Mouse (Mus musculus): ENCODE results near the gene Ogg1. TPM values are rescaled to one million over a fixed set of nuclear protein-coding genes. Genes with fewer than 3 reads are reported as not detected.

Ogg1 gene
- polyA plus RNA-seq (2015; fragmentation: Nextera tagmentation; extraction: Ambion mirVana) = 11.3 and 13.3 TPM in 2 replicates

- peak within 1 kb of the TSS; percentile 91 for H3K4me2 ChIP-seq (replicated peaks)
- H3K4me3 ChIP-seq (replicated peaks) = peak within 1 kb of the TSS; percentile 59
- H3K4me1 ChIP-seq (replicated peaks) = peaks cover 11% of the 10 kb centered on the region; the same call in 1 of the 2 replicates
- no peaks in the 10 kb centered on the region for H3K27me3 ChIP-seq (replicated peaks)
- WGBS = under 1% methylated on average over 52 of the region's 52 CpGs
- peak within 1 kb of the TSS; percentile 87 for H3K27ac ChIP-seq
- ATAC-seq = peak; percentile 99
- H3K9me3 ChIP-seq = no peaks in the 10 kb centered on the region
- H3K9ac ChIP-seq = peak within 1 kb of the TSS; percentile 57
- H3K36me3 ChIP-seq = peaks cover 26% of the 10 kb centered on the region
Measured at GRCm38 (mm10) chr6:113326533-113327315, at the start of gene Ogg1. Gene Ogg1 (plus strand): TSS chr6:113326972.

GRCm38 (mm10) chr6:113281676-113282075 is 45.1 kb upstream of the Ogg1 start:
- WGBS = 64% methylated on average over 6 of the region's 6 CpGs
- peak; percentile 20; the same call in 1 of the 2 replicates for ATAC-seq
- H3K4me2 ChIP-seq (replicated peaks) = no peak overlapping the region; the same call in 1 of the 2 replicates

GRCm38 (mm10) chr6:113282101-113282802 is 44.5 kb upstream of the Ogg1 start, which contains the start of gene Cpne9:
Gene Cpne9 (plus strand): TSS chr6:113282307.
- Histone ChIP-seq H3K27me3 (replicated peaks) (peaks cover 37% of the 10 kb centered on the region), H3K4me3 (replicated peaks) (0 out of 2 replicates have a peak within 1 kb of the TSS, but pooled peaks have one; percentile 9), H3K4me2 (replicated peaks) (peak within 1 kb of the TSS; percentile 46), H3K4me1 (replicated peaks) (peaks cover 7% of the 10 kb centered on the region; the same call in 1 of the 2 replicates), H3K9me3 (no peaks in the 10 kb centered on the region), H3K27ac (no peak within 1 kb of the TSS), H3K36me3 (no peaks in the 10 kb centered on the region), H3K9ac (no peak within 1 kb of the TSS)
- 2% methylated on average over 37 of the region's 37 CpGs for WGBS
- peak; percentile 61 for ATAC-seq

More at GRCm38 (mm10) chr6:113281676-113282075, 45.1 kb upstream of the Ogg1 start:
- no peak overlapping the region for H3K4me3 ChIP-seq (replicated peaks)
- H3K36me3 ChIP-seq = no peaks in the 10 kb centered on the region
- H3K27ac ChIP-seq = no peak overlapping the region
- H3K27me3 ChIP-seq (replicated peaks) = peaks cover 37% of the 10 kb centered on the region
- H3K9ac ChIP-seq = no peak overlapping the region
- no peaks in the 10 kb centered on the region for H3K9me3 ChIP-seq
- peaks cover 7% of the 10 kb centered on the region; the same call in 1 of the 2 replicates for H3K4me1 ChIP-seq (replicated peaks)

- ATAC-seq = peak; percentile 47; the same call in 1 of the 2 replicates
- 2% methylated on average over 22 of the region's 22 CpGs for WGBS
- no peaks in the 10 kb centered on the region for H3K9me3 ChIP-seq
- peaks cover 7% of the 10 kb centered on the region; the same call in 1 of the 2 replicates for H3K4me1 ChIP-seq (replicated peaks)
- H3K4me3 ChIP-seq (replicated peaks) = no peak overlapping the region
- H3K9ac ChIP-seq = no peak overlapping the region
- no peaks in the 10 kb centered on the region for H3K36me3 ChIP-seq
- no peak overlapping the region for H3K27ac ChIP-seq
- peaks cover 37% of the 10 kb centered on the region for H3K27me3 ChIP-seq (replicated peaks)
- H3K4me2 ChIP-seq (replicated peaks) = peak overlapping the region; percentile 28
Measured at GRCm38 (mm10) chr6:113282969-113283368, 43.8 kb upstream of the Ogg1 start.

GRCm38 (mm10) chr6:113283500-113283899 is 43.3 kb upstream of the Ogg1 start:
- Histone ChIP-seq H3K27ac (no peak overlapping the region), H3K36me3 (no peaks in the 10 kb centered on the region), H3K9ac (no peak overlapping the region), H3K27me3 (replicated peaks) (peaks cover 37% of the 10 kb centered on the region), H3K4me2 (replicated peaks) (peak overlapping the region; percentile 28; the same call in 1 of the 2 replicates), H3K4me3 (replicated peaks) (no peak overlapping the region), H3K9me3 (no peaks in the 10 kb centered on the region), H3K4me1 (replicated peaks) (peaks cover 7% of the 10 kb centered on the region; the same call in 1 of the 2 replicates)
- 4% methylated on average over 6 of the region's 6 CpGs for WGBS
- 0 out of 2 replicates have a peak, but pooled peaks have one; percentile 17 for ATAC-seq

- no peak overlapping the region for H3K4me2 ChIP-seq (replicated peaks)
- peaks cover 37% of the 10 kb centered on the region for H3K27me3 ChIP-seq (replicated peaks)
- H3K9me3 ChIP-seq = no peaks in the 10 kb centered on the region
- no peak overlapping the region for H3K4me3 ChIP-seq (replicated peaks)
- no peak for ATAC-seq
- no peaks in the 10 kb centered on the region for H3K36me3 ChIP-seq
- 68% methylated on average over 3 of the region's 3 CpGs for WGBS
- no peak overlapping the region for H3K9ac ChIP-seq
- H3K4me1 ChIP-seq (replicated peaks) = peaks cover 7% of the 10 kb centered on the region; the same call in 1 of the 2 replicates
- no peak overlapping the region for H3K27ac ChIP-seq
Measured at GRCm38 (mm10) chr6:113284931-113285330, 41.8 kb upstream of the Ogg1 start.

GRCm38 (mm10) chr6:113286316-113286715 is 40.5 kb upstream of the Ogg1 start:
- H3K4me3 ChIP-seq (replicated peaks) = no peak overlapping the region
- H3K27me3 ChIP-seq (replicated peaks) = peaks cover 37% of the 10 kb centered on the region
- peaks cover 7% of the 10 kb centered on the region; the same call in 1 of the 2 replicates for H3K4me1 ChIP-seq (replicated peaks)
- WGBS = 64% methylated on average over 1 of the region's 1 CpGs
- ATAC-seq = no peak
- no peak overlapping the region for H3K4me2 ChIP-seq (replicated peaks)
- no peak overlapping the region for H3K9ac ChIP-seq
- no peak overlapping the region for H3K27ac ChIP-seq
- H3K36me3 ChIP-seq = no peaks in the 10 kb centered on the region
- no peaks in the 10 kb centered on the region for H3K9me3 ChIP-seq

GRCm38 (mm10) chr6:113287236-113287635 is 39.5 kb upstream of the Ogg1 start:
- Histone ChIP-seq H3K9ac (no peak overlapping the region), H3K9me3 (no peaks in the 10 kb centered on the region), H3K27me3 (replicated peaks) (peaks cover 29% of the 10 kb centered on the region), H3K4me2 (replicated peaks) (no peak overlapping the region), H3K4me3 (replicated peaks) (no peak overlapping the region), H3K36me3 (no peaks in the 10 kb centered on the region), H3K4me1 (replicated peaks) (peaks cover 5% of the 10 kb centered on the region; the same call in 1 of the 2 replicates), H3K27ac (no peak overlapping the region)
- ATAC-seq = no peak
- 67% methylated on average over 4 of the region's 4 CpGs for WGBS

- peaks cover 8% of the 10 kb centered on the region for H3K27me3 ChIP-seq (replicated peaks)
- H3K4me3 ChIP-seq (replicated peaks) = no peak overlapping the region
- no peak for ATAC-seq
- H3K4me2 ChIP-seq (replicated peaks) = no peak overlapping the region
- no peaks in the 10 kb centered on the region for H3K4me1 ChIP-seq (replicated peaks)
- no peaks in the 10 kb centered on the region for H3K9me3 ChIP-seq
- H3K9ac ChIP-seq = no peak overlapping the region
- WGBS = 90% methylated on average over 15 of the region's 15 CpGs
- no peaks in the 10 kb centered on the region for H3K36me3 ChIP-seq
- H3K27ac ChIP-seq = no peak overlapping the region
Measured at GRCm38 (mm10) chr6:113289346-113289745, 37.4 kb upstream of the Ogg1 start.

GRCm38 (mm10) chr6:113290346-113290745 is 36.4 kb upstream of the Ogg1 start:
- Histone ChIP-seq H3K4me3 (replicated peaks) (no peak overlapping the region), H3K27ac (no peak overlapping the region), H3K27me3 (replicated peaks) (no peaks in the 10 kb centered on the region), H3K4me1 (replicated peaks) (no peaks in the 10 kb centered on the region), H3K9ac (no peak overlapping the region), H3K4me2 (replicated peaks) (no peak overlapping the region), H3K36me3 (no peaks in the 10 kb centered on the region), H3K9me3 (no peaks in the 10 kb centered on the region)
- ATAC-seq = no peak
- 67% methylated on average over 6 of the region's 6 CpGs for WGBS

- 65% methylated on average over 5 of the region's 5 CpGs for WGBS
- ATAC-seq = no peak
- no peaks in the 10 kb centered on the region for H3K27me3 ChIP-seq (replicated peaks)
Measured at GRCm38 (mm10) chr6:113292938-113293337, 33.8 kb upstream of the Ogg1 start.

GRCm38 (mm10) chr6:113296046-113296445 is 30.7 kb upstream of the Ogg1 start:
- Histone ChIP-seq H3K4me1 (replicated peaks) (no peaks in the 10 kb centered on the region), H3K9ac (no peak overlapping the region), H3K36me3 (no peaks in the 10 kb centered on the region), H3K4me3 (replicated peaks) (no peak overlapping the region), H3K4me2 (replicated peaks) (no peak overlapping the region), H3K9me3 (no peaks in the 10 kb centered on the region), H3K27ac (no peak overlapping the region), H3K27me3 (replicated peaks) (no peaks in the 10 kb centered on the region)
- WGBS = 76% methylated on average over 2 of the region's 2 CpGs
- no peak for ATAC-seq

More at GRCm38 (mm10) chr6:113292938-113293337, 33.8 kb upstream of the Ogg1 start:
- Histone ChIP-seq H3K9me3 (no peaks in the 10 kb centered on the region), H3K4me3 (replicated peaks) (no peak overlapping the region), H3K4me2 (replicated peaks) (no peak overlapping the region), H3K4me1 (replicated peaks) (no peaks in the 10 kb centered on the region), H3K36me3 (no peaks in the 10 kb centered on the region), H3K9ac (no peak overlapping the region), H3K27ac (no peak overlapping the region)
